Mouse (Mus musculus) lung, adult 18-20 months (tissue): ENCODE measurements at regions not wholly inside any gene's neighbourhood (a gene's known extent, or its start where the extent isn't known, plus 50 kb on each side); places are given as distances from the start of the nearest gene placed in this dataset.

ENCODE experiments used
- DNase-seq, 2 experiments: peaks; one replicate each; pipeline ENCODE4 v3.0.0; 2022; ENCODE audit warnings: mixed read lengths in 2 of 2

GRCm38 (mm10) chr14:64594811-64595522 lies 490.9 kb downstream of the Prss52 start:
- DNase-seq: no peak

GRCm38 (mm10) chr14:64595523-64595889 lies 491.4 kb downstream of the Prss52 start:
- no peak for DNase-seq

GRCm38 (mm10) chr14:64595891-64596290 lies 491.8 kb downstream of the Prss52 start:
- DNase-seq: no peak

GRCm38 (mm10) chr14:64597218-64597617 lies 493.1 kb downstream of the Prss52 start:
- no peak for DNase-seq
